Mouse (Mus musculus): ENCODE measurements around the gene Crmp1.

Gene Crmp1

DNA sequence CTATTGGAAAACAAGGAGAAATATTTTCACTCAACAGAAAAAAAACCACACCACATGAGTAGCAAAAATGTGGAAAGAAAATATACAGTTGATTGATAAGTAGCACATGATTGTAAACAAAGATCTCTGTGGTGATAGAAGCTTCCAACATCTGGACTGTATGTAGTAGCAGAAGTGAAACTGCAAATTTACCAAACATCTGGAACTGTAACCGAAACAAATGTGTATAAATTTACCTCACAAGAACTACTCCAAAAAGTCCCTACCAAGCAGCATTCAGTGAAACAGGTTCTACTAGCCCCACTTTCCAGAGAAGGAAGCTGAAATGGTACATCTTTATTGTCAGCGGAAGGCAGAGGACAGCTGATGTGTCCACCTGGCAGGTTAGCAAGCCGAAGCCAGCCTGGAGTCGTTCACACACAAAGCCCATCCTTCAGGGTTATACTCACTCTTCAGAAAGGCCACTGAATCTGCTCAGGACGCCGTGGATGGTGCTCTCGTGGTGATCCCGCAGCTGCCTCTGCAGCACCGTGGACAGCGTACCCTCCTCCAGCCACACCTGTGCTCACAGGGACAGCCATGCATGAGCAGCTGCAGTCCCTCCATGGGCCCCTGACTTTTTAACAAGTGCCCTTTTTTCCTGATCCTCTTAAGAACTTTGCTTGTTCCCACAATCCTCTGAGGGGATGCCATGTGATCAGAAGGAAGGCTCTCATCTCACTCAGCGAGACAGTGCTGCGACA is 71.4 kb downstream of the Crmp1 start:
- DNase-seq, result no peak

DNA sequence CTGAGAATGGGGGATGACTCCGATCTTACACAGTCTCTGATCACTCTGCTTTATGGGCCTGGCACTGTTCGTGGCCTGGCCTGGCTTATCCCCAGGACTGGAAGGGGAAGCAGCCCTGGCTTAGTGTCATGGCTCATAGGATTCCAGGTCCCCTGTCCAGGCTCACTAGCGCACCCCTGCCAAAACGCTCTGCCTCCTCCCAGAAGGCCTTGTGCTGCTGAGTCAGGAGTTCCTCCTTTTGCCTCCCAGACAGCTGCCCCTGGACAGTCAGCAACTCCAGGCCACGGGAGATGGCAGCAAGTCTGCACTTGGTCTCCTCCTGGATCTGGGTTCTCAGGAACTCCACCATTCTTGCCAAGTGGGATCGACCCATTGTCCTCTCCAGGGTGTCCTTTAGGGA is 77.0 kb downstream of the Crmp1 start:
- no peak for DNase-seq

DNA sequence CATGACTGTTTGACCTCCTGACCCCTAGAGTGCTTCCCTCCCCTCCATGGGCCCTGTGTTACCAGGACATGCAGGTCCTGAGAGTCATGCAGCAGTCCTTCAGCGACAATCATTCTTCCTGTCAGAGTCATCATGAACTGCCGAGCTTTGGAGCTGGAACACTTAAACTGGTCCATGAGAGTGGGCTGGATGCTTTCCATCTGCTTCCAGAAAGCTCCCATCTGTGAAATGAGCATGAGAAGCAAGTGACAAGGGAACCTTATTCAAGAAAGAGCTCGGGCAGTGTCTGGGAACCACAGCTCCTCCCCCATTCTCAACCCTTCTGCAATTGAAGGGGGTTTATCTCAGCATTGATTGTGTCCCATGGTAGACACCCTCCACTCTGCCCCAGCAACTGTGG is 78.4 kb downstream of the Crmp1 start:
- no peak for DNase-seq

DNA sequence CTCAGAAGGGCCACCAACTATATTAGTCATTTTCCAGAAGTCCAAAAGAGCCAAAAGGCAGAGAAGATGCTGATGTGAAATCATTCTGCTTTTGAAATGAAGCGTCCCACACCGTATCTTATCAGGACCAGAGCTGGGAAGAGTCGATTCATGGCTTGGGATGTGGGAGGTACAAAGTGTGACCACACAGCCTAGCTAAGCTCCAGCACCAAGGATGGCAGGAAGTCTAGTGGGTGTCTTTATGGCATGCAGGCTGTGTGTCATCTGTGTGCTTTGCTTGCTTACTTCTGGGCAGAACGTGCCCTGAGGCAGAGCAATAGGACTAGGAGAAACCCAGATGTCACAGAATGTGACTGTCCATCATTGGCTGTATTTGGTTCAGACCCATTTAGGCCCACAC is 79.0 kb downstream of the Crmp1 start:
- no peak for DNase-seq

DNA sequence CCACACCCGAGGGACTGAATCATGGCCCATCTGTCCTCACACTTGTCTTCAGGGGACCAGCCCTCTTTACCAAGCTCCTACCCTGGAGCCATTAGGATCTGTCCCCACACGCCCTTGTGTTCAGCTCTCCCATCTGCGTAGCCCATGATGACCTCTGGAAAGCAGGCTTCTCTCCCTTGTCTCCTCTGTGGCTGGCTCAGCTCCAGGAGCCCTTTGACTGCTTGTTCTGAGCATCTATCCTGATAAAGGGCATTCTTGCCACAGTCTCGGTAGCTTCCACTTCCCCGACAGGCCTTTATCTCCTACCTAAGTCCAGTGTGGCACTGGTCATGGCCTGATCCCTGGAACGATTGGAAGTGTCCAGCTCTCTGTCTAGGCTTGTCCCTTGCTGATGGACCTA is 84.9 kb downstream of the Crmp1 start:
- no peak for DNase-seq

DNA sequence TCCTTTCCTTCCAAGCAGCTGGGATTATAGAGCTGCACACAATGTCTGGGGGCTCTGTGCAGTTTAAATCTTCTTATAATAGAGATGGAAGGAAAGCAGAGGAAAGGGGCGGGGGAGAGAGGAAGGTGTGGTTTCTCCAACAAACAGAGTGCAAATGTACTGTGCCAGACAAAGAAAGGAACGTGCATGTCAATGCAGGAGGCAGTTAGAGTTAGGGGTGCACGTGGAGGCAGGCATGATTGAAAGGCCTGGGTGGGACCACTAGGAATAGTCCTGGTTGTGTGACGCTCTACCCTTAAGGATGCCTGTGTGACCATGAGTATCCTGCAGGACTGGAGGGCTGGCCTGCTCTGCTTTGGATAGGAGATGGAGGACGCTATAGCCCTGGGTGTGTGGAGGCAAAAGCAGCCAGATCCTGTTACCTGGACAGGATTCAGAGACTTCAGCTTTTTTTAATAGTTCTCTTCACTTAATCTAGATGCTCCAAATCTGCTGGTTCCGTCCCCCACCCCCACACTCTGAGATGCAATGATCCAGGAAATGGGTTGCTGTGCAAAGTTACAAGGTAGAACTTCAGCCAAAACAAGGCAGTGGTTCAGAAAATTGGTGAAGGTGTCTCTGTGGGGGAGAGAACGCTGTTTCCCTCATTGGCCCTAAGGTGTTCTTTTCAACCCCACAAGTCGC is 88.9 kb downstream of the Crmp1 start:
- no peak for DNase-seq

DNA sequence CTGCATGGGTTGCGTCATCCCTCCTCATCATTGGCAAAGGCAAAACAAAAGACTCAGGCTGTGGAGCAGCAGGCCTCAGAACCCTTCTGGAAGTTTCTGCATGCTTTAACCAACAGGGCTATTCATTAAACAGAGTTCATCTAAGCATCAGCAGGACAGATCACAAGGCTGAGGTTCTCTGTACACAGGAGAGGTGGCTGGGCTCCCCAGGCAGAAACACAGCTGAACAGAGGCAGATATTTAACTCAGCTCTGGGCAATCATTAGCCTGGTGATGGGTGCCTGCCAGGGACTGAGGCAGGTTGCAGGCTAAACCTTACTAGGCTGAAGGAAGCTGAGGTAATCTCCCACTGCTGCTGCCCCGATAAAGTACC is 89.4 kb downstream of the Crmp1 start:
- no peak for DNase-seq

DNA sequence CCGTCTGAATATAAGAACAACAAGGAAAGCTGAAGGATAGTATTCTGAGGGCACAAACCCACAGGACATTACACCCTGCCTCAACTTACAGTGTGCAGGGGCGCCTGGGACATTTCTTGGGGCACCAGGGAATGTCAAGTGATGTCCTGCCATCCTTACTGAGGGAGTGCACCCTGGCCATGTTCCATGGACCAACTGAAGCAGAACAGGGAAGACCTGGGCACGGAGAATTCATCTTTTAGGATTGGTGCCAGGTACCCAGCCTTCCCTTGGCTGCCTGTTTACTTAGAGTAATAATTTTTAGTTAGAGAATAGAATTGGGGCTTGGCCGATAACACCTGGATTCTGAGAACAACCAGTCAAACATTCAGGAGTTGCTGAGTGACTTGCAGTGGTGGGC is 90.3 kb downstream of the Crmp1 start:
- DNase-seq, result no peak

DNA sequence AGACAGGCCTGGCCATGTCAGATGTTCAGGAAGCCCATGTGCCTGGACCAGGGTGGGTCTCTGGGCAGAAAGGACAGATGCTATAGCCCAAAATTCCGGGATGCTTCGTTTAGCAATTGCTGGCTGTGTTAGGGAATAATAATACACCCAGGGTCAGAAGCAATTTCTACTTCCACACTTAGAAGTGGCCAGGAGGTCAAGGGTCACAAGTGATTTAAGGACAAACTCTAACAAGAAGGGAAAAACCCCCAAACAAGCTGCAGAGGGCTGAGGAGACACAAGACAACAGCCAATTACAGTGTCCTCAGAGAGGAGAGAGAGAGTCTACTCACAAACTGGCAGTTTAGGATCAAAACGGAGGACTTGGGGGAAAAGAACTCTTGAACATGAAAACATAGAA is 93.3 kb downstream of the Crmp1 start:
- DNase-seq, result no peak

DNA sequence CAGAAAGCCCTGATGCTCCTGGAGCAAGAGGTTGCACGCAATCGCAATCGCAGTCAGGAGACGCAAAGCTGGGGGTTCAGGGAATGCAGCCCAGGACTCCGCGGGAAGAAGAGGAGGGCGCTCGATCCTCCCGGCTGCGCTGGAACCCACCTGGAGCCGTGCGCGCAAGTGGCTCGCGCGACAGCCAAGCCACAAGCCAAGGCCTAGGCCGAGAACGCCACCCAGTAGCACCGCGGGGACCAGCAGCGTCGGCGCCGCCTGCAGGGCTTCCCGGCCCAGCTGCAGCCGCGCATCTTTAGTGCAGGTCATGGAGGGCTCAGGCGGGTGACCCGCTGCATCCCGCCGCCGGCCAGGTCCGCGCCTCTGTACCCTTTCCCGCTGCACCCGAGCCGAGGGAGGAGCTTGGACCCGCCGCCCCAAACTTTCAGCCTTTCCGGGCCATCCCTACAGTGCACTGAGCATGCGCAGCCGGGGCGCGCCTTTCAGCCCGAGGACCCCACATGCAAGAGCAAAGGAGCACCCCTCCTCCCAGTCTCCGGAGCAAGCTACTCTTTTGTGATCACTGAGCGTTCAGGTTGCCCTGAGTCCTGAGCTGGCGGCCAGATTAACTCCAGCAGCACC is 94.9 kb downstream of the Crmp1 start, which contains the start of gene Evc:
Gene Evc (minus strand): TSS at position 410 of the 621 bp plus-strand sequence.
- peak; percentile 59 for DNase-seq

DNA sequence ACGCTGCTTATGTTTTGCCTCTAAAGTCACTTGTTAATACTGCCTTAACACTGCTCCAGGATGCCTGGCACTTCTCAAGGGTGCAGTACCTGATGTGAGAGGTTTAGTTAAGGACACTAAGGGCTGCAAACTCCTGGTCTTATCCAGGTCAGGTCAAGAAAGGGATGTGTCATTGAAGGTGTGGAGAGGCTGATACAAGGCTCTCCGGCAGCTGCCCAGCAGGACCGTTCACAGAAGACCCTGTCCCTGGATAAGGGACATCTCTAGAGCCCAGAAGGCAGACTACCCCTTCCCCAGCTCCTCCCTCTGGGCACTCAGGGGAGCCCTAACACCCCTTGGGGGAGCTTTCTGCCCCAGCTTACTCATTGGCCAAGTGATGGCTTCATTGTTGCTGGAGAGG is 96.0 kb downstream of the Crmp1 start:
- DNase-seq, result no peak

DNA sequence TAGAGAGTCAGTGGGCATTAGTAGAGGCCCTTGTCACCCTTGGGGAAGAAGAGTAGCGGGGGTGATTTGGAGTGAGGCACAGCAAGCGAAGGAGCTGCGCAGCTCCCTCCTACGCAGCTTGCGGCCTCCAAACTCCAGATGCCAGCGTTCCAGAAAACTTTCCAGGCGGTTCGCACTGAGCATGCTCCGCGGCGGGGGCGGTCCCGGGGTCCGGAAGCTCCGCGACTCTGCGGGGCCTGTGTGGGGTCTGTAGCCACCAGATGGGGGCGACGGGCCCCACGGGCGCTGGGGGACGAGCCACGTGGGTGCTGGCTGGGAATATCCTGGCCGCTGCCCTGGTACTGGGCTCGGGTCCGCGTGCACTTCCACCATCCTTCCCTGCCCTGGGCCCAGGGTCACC is 96.5 kb downstream of the Crmp1 start, which contains the start of gene Evc2:
Gene Evc2 (plus strand): TSS at position 212 of the 400 bp plus-strand sequence.
- DNase-seq, result peak; percentile 54
